Mouse (Mus musculus): ENCODE results near the gene Tm9sf1. TPM values are rescaled to one million over a fixed set of nuclear protein-coding genes. Genes with fewer than 3 reads are reported as not detected.

The Tm9sf1 gene
- polyA plus RNA-seq (2011; ENCODE audit: insufficient read depth, insufficient read length, low replicate concordance, missing spikeins), result 37.9 and 46.7 TPM in 2 replicates

DNA sequence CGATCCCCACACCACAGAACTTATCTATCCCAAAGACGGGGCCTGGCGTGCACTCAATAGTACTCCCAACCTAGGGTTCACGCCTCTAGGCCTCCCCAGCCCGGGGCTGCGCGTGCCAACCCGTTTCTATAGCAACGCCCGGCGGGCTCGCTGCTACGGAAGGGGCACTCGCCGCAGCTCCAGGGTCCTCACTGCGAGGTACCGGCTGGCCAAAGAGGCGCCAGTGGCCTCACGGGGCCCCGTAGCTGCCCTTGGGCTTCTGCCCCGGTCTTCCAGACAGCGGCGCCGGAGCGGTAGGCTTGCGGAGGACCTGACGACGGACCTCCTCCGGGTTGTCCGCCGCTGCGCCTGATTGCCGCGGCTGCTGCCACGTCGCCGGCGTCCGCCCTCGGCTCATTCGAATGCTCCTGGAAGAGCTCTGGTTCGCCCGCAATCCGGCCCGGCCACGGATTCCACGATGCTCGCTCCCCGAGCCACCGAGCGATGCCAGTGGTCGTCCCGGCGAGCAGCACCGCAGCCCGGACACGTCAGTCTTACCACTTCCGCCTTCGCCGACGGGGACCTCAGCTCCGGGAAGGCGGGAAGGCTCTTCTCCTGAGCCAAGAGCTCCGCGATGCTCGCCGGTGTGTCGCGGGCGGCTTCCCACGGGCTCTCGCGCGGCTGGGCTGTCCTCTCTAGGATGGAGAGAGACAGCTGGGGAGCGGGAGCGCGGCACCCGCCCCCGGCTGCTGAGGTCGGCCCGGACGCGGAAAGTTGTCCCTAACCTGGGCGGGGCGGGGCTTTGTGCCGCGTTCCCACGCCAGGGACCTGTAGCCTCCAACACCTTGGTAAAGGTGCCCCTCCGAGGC lies at the start of gene Tm9sf1:
Gene Tm9sf1 (minus strand): TSS at position 747 of the 848 bp plus-strand sequence.
- WGBS, result under 1% methylated on average over 89 of the region's 89 CpGs
- Histone ChIP-seq H3K27ac (ENCODE audit: control insufficient read depth, insufficient read depth, low read depth, low read length, poor library complexity) (peak within 1 kb of the TSS; percentile 89), H3K4me1 (ENCODE audit: control insufficient read depth, insufficient read depth, low read length) (peaks cover 4% of the 10 kb centered on the region), H3K4me3 (replicated peaks; ENCODE audit: control insufficient read depth, low read depth, low read length) (peak within 1 kb of the TSS; percentile 97)
- TF ChIP-seq POLR2A (IDR thresholded peaks at IDR 0.05; ENCODE audit: borderline replicate concordance, control insufficient read depth, low read depth, low read length), result peak; percentile 66; the same call in 1 of the 2 replicates
- TF ChIP-seq CTCF (IDR thresholded peaks at IDR 0.05; ENCODE audit: control insufficient read depth, insufficient read depth, low read length), result no peak; the same call in 1 of the 2 replicates

DNA sequence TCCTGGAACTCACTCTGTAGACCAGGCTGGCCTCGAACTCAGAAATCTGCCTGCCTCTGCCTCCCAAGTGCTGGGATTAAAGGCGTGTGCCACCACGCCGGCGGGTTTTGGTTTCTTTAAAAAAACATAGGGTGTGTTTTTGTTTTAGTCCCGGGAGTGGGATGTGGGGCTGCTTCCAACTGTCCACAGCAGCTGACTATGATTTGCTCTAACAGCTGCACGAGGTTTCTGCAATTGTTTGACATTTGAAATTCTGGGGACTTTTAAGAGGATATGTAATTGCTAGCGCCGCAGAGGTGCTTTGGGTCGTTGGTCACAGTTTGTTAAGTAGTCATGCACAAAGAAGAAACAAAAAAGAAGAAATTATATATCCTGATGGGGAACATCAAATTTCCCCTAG lies 45.8 kb upstream of the Tm9sf1 start:
- no peak overlapping the region for H3K27ac ChIP-seq (ENCODE audit: control insufficient read depth, insufficient read depth, low read depth, low read length, poor library complexity)
- H3K4me1 ChIP-seq (ENCODE audit: control insufficient read depth, insufficient read depth, low read length), result no peaks in the 10 kb centered on the region
- no peak overlapping the region for H3K4me3 ChIP-seq (replicated peaks; ENCODE audit: control insufficient read depth, low read depth, low read length)
- no peak for TF ChIP-seq CTCF (IDR thresholded peaks at IDR 0.05; ENCODE audit: control insufficient read depth, insufficient read depth, low read length)
- no peak for TF ChIP-seq POLR2A (IDR thresholded peaks at IDR 0.05; ENCODE audit: borderline replicate concordance, control insufficient read depth, low read depth, low read length)
- 75% methylated on average over 10 of the region's 10 CpGs for WGBS

DNA sequence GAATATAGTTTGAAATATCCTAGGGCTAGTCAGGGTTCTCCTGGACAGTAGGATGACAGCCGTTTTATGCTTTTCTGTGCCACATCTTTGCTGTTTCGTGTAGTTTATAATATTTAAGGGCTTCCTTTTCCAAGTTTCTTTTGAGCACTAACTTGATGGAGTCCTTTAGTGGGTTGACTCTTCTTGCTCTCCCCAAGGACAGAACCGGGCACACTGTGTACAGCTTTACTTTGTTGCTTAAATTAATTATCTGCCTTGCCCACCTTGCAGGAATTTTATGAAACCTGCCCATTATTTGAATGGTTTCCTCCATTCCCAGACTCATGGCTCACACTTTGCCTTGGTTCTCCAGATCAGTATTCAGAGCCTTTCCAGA lies 38.5 kb upstream of the Tm9sf1 start:
- Histone ChIP-seq H3K4me3 (replicated peaks; ENCODE audit: control insufficient read depth, low read depth, low read length) (peak overlapping the region; percentile 74), H3K27ac (ENCODE audit: control insufficient read depth, insufficient read depth, low read depth, low read length, poor library complexity) (peak overlapping the region; percentile 96), H3K4me1 (ENCODE audit: control insufficient read depth, insufficient read depth, low read length) (no peaks in the 10 kb centered on the region)
- WGBS, result 8% methylated on average over 3 of the region's 3 CpGs
- TF ChIP-seq CTCF (IDR thresholded peaks at IDR 0.05; ENCODE audit: control insufficient read depth, insufficient read depth, low read length), result no peak

DNA sequence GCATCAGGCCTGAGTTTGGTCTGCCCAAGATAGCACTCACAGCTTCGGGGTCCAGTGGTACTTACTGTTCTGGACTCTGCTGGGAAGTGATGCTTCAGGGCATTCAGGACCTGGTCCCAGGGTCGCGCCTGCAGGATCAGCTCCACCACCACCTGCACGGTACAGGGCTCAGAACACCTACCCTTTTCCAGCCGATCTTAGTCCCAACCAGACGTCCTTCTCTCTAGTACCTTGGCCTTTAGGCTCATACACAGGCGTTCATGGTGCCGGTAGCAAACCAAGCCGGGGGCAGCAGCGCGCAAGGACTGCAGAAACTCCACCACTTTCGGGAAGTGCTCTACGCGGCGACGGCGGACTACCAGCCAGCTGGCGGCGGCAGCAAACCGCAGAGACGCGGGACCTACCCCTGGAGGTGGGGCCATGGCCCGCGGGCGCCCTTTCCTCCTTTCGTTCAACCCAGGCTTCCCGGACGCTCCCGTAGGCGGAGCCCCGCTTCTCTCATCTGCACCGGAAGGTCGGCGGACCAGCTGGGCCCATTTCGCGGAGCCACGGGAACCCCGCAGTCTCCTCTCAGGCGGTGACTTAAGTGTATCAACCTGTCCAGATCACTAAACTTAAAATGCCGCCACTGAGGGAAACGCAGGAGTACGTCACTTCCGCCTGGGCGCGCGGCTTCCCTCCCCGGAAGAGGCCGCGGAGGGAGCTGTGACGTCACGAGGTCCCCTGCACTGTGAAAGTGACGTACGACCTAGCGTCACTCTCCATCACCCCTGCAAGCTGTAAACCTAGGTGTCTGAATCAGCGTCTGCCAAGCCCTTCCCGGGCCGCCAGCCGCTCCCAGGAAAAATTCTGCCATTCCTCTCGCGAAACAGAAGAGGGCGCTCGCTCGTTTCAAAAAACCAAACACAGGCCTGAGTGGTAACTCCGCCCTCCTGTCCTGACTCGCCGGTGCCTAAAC lies 37.8 kb upstream of the Tm9sf1 start, which contains the start of gene Tinf2:
Gene Tinf2 (minus strand): TSS at position 661 of the 958 bp plus-strand sequence.
- TF ChIP-seq POLR2A (IDR thresholded peaks at IDR 0.05; ENCODE audit: borderline replicate concordance, control insufficient read depth, low read depth, low read length), result peak; percentile 58; the same call in 1 of the 2 replicates
- peak; percentile 67 for TF ChIP-seq CTCF (IDR thresholded peaks at IDR 0.05; ENCODE audit: control insufficient read depth, insufficient read depth, low read length)
- WGBS, result under 1% methylated on average over 66 of the region's 66 CpGs
- H3K4me1 ChIP-seq (ENCODE audit: control insufficient read depth, insufficient read depth, low read length), result no peaks in the 10 kb centered on the region
- H3K4me3 ChIP-seq (replicated peaks; ENCODE audit: control insufficient read depth, low read depth, low read length), result peak within 1 kb of the TSS; percentile 74
- peak within 1 kb of the TSS; percentile 96 for H3K27ac ChIP-seq (ENCODE audit: control insufficient read depth, insufficient read depth, low read depth, low read length, poor library complexity)

DNA sequence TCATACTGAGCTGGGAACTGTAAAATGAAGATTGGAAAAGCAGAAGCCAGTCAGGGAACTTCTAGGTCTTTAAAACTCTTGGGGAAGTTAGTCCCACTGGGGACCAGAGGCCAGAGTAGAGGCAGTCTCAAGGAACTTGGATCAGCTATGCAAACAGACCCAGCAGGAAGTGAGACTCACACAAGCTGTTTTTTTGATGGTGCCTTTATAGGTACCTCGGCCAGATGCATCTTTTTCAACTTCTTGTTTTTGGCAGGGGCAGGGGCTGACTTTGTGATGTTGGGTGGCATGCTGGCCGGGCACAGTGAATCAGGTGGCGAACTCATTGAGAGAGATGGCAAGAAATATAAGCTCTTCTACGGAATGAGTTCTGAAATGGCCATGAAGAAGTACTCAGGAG lies 34.0 kb upstream of the Tm9sf1 start:
- Histone ChIP-seq H3K27ac (ENCODE audit: control insufficient read depth, insufficient read depth, low read depth, low read length, poor library complexity) (no peak overlapping the region), H3K4me1 (ENCODE audit: control insufficient read depth, insufficient read depth, low read length) (no peaks in the 10 kb centered on the region), H3K4me3 (replicated peaks; ENCODE audit: control insufficient read depth, low read depth, low read length) (no peak overlapping the region)
- 66% methylated on average over 4 of the region's 4 CpGs for WGBS
- no peak for TF ChIP-seq CTCF (IDR thresholded peaks at IDR 0.05; ENCODE audit: control insufficient read depth, insufficient read depth, low read length)
- TF ChIP-seq POLR2A (IDR thresholded peaks at IDR 0.05; ENCODE audit: borderline replicate concordance, control insufficient read depth, low read depth, low read length), result no peak

DNA sequence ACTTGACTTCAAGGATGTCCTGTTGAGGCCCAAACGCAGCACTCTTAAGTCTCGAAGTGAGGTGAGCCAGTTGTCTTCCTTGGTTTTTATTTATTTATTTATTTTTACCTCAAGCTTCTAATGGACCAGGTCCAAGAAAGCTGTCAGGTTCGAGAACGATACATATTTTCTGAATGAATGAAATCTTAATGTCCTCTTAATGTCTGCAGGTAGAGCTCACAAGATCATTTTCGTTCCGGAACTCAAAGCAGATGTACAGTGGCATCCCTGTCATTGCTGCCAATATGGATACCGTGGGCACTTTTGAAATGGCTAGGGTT lies 29.1 kb upstream of the Tm9sf1 start:
- Histone ChIP-seq H3K27ac (ENCODE audit: control insufficient read depth, insufficient read depth, low read depth, low read length, poor library complexity) (no peak overlapping the region), H3K4me3 (replicated peaks; ENCODE audit: control insufficient read depth, low read depth, low read length) (peak overlapping the region; percentile 75), H3K4me1 (ENCODE audit: control insufficient read depth, insufficient read depth, low read length) (no peaks in the 10 kb centered on the region; the same call in 1 of the 2 replicates)
- TF ChIP-seq CTCF (IDR thresholded peaks at IDR 0.05; ENCODE audit: control insufficient read depth, insufficient read depth, low read length), result no peak
- no peak for TF ChIP-seq POLR2A (IDR thresholded peaks at IDR 0.05; ENCODE audit: borderline replicate concordance, control insufficient read depth, low read depth, low read length)
- WGBS, result 53% methylated on average over 7 of the region's 7 CpGs

DNA sequence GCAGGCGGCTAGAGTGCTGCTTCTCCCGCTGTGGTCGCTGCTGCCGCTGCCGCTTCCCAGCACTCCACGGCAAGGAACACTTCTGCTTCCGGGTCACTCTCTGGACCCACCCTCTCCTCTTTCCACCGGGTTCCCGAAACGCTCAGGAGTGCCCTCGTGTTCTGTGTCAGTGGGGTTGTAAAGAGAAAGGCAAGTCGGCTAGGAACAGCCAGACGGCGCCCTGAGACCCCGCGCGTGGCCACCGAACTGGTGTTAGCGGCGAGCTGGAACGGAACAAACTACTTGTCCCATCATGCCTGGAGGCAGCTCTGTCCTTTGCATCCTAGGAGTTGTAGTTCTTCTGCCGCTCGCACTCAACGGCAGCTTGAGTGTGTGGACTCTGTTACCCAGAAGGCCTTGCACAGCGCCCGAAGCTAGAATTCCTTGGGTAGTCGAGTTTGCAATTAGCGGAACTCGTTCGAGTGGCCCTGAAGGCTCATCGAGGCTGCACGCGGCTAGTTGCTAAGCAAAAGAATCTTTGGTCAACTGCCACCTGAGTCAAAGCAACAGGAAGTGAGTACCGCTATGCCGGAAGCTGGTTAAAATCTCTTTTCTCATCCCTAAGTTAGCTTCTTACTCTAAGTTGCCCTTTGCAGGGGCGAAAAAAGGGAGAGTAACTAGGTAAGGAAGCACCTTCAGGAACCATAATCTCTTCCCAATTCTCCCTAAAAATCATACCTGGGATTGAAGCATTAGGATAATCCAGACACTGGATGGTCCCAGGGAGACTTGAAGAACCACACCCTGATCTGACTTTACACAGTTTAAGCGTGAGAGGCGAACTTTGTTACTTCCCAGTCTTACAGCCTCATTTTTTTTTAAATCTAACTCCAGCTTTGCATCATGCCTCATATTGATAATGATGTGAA lies 28.5 kb upstream of the Tm9sf1 start, which contains the start of the genes Gmpr2 and Nedd8:
Gene Gmpr2 (plus strand): TSS at position 109 of the 908 bp plus-strand sequence.
Gene Nedd8 (minus strand): TSS at position 292 of the 908 bp plus-strand sequence.
- no peaks in the 10 kb centered on the region; the same call in 1 of the 2 replicates for H3K4me1 ChIP-seq (ENCODE audit: control insufficient read depth, insufficient read depth, low read length)
- peak within 1 kb of the TSS; percentile 80 for H3K27ac ChIP-seq (ENCODE audit: control insufficient read depth, insufficient read depth, low read depth, low read length, poor library complexity)
- TF ChIP-seq CTCF (IDR thresholded peaks at IDR 0.05; ENCODE audit: control insufficient read depth, insufficient read depth, low read length) (0 out of 2 replicates have a peak, but pooled peaks have one; percentile 7), POLR2A (IDR thresholded peaks at IDR 0.05; ENCODE audit: borderline replicate concordance, control insufficient read depth, low read depth, low read length) (peak; percentile 63; the same call in 1 of the 2 replicates)
- WGBS, result under 1% methylated on average over 38 of the region's 38 CpGs
- peak within 1 kb of the TSS; percentile 75 for H3K4me3 ChIP-seq (replicated peaks; ENCODE audit: control insufficient read depth, low read depth, low read length)
